9 mouse cellular contexts compared by ENCODE assay signal in the genomic region with DNA sequence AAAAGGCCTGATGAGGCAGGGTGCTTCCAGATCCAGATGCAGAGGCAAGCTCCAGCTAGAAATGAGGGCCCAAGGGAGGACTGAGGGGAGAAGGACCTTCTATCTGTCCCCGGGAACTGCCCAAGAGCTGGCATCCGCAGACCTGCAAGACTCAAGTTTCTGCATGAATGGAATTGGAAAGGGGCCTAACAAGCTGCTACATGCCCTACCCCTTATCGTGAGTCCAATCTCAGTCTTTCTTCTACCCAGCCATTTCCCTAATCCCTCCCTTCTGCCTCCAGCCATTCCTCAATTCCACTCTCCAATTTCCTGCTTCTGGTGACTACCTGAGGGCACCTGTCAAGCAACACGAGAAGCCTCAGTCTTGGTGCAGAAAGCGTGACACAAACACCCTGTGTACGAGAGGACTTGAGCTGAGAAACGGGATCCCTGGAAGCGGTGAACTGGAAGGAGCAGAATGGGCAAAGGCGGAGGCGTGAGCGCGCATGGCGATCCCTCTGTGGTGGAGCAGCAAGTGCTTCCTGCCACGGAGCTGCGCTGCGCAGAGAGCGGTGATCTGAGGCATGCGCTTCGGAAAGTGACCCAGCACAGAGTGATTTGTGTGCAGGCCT. TPM values are rescaled to one million over a fixed set of nuclear protein-coding genes. Genes with fewer than 3 reads are reported as not detected.
DNase-seq lines count a peak whose midpoint lies in the region; ATAC-seq and TF ChIP-seq lines count a peak whose summit lies in the region.
"Had no signal": no experiment of that assay in that cellular context is flagged by ENCODE, and none has a peak within 500 bp of the region (broad histone marks: within the 10 kb centered on the region; RNA-seq: fewer than 3 reads in every experiment).

No protein-coding gene starts in this region.

- no peak for TF ChIP-seq CTCF in layer of hippocampus, adult 2 months (conservative IDR thresholded peaks at IDR 0.05)

- H3K9ac ChIP-seq in hindbrain, embryonic 14.5 days: 0 out of 2 replicates have a peak overlapping the region, but pooled peaks have one; percentile 35
- H3K9ac ChIP-seq in midbrain, embryonic 15.5 days: no peak overlapping the region
- H3K9ac ChIP-seq: liver, embryonic 13.5 days had no signal

- H3K27ac ChIP-seq in layer of hippocampus, adult 2 months: peak overlapping the region; percentile 2; the same call in 1 of the 2 replicates
- H3K27ac ChIP-seq in hindbrain, embryonic 14.5 days: no peak overlapping the region
- H3K27ac ChIP-seq in midbrain, embryonic 15.5 days: no peak overlapping the region
- H3K27ac ChIP-seq: liver, embryonic 13.5 days had no signal

- ATAC-seq in hindbrain, embryonic 14.5 days (ENCODE audit: low FRiP score): no peak; the same call in 1 of the 2 replicates
- peak; percentile 56; the same call in 1 of the 2 replicates for ATAC-seq in midbrain, embryonic 15.5 days (replicated peaks)
- ATAC-seq in erythroid progenitor cell, adult 5-6 weeks (replicated peaks; ENCODE audit: low FRiP score, poor library complexity, severe bottlenecking): no peak

- H3K36me3 ChIP-seq in hindbrain, embryonic 14.5 days (replicated peaks; ENCODE audit: control insufficient read depth, insufficient read depth): no peaks in the 10 kb centered on the region
- no peaks in the 10 kb centered on the region for H3K36me3 ChIP-seq in midbrain, embryonic 15.5 days (replicated peaks)
- H3K36me3 ChIP-seq: liver, embryonic 13.5 days had no signal

- H3K27me3 ChIP-seq in hindbrain, embryonic 14.5 days (ENCODE audit: control insufficient read depth, insufficient read depth, low read length): 0 out of 2 replicates have a peak, but pooled peaks cover 5% of the 10 kb centered on the region
- H3K27me3 ChIP-seq in midbrain, embryonic 15.5 days (replicated peaks): no peaks in the 10 kb centered on the region

- peak overlapping the region; percentile 41 for H3K4me2 ChIP-seq in hindbrain, embryonic 14.5 days (replicated peaks)
- H3K4me2 ChIP-seq in midbrain, embryonic 15.5 days: peak overlapping the region; percentile 41
- H3K4me2 ChIP-seq: liver, embryonic 13.5 days had no signal

- no peaks in the 10 kb centered on the region for H3K9me3 ChIP-seq in hindbrain, embryonic 14.5 days (ENCODE audit: control insufficient read depth, low read length)
- H3K9me3 ChIP-seq in midbrain, embryonic 15.5 days: no peaks in the 10 kb centered on the region
- H3K9me3 ChIP-seq: liver, embryonic 13.5 days had no signal

- no peak for DNase-seq in layer of hippocampus, adult 2 months (ENCODE audit: low spot score in 2 of 2)
- DNase-seq in layer of hippocampus, adult 8-10 months (ENCODE audit: low spot score in 2 of 2): no peak
- peak; percentile 62 for DNase-seq in embryo, embryonic 10 days (ENCODE audit: low spot score)
- peak; percentile 40 for DNase-seq in hindbrain, embryonic 14.5 days (ENCODE audit: low spot score)
- DNase-seq in layer of hippocampus, adult 9-10 months (ENCODE audit: low spot score): no peak
- no peak for DNase-seq in layer of hippocampus, postnatal 36 days
- DNase-seq: liver, embryonic 13.5 days had no signal

- no peak overlapping the region; the same call in 1 of the 2 replicates for H3K4me3 ChIP-seq in layer of hippocampus, adult 2 months
- 0 out of 2 replicates have a peak overlapping the region, but pooled peaks have one; percentile 8 for H3K4me3 ChIP-seq in hindbrain, embryonic 14.5 days (replicated peaks; ENCODE audit: low read length)
- peak overlapping the region; percentile 18 for H3K4me3 ChIP-seq in midbrain, embryonic 15.5 days
- H3K4me3 ChIP-seq: liver, embryonic 13.5 days had no signal

- WGBS in hindbrain, embryonic 14.5 days: 14% methylated on average over 19 of the region's 19 CpGs
- 12% methylated on average over 19 of the region's 19 CpGs for WGBS in midbrain, embryonic 15.5 days

- H3K4me1 ChIP-seq in hindbrain, embryonic 14.5 days (replicated peaks; ENCODE audit: control insufficient read depth, insufficient read depth, low read length): no peaks in the 10 kb centered on the region
- H3K4me1 ChIP-seq in midbrain, embryonic 15.5 days: peaks cover 5% of the 10 kb centered on the region
- H3K4me1 ChIP-seq: liver, embryonic 13.5 days had no signal

RNA-seq across cellular contexts. Expression of a gene that starts 26.9 kb away (rescaled TPM):
- total RNA-seq in layer of hippocampus, adult 2 months (2021): 10 to 100 TPM; 73.2 to 79.5 TPM
- total RNA-seq in layer of hippocampus, adult 8-10 months (2022): 10 to 100 TPM; 64.1 to 80.3 (median 70.4) TPM
- 53.6 and 59.9 TPM in 2 replicates for polyA plus RNA-seq in hindbrain, embryonic 14.5 days (2014; fragmentation: Nextera tagmentation; extraction: Ambion mirVana)
- polyA plus RNA-seq in midbrain, embryonic 15.5 days (2015; fragmentation: Nextera tagmentation; extraction: Ambion mirVana): 44.2 and 47.1 TPM in 2 replicates
- 12.6 and 16.8 TPM in 2 replicates for total RNA-seq in erythroid progenitor cell, adult 5-6 weeks (2015; ENCODE audit: low replicate concordance)
- total RNA-seq in erythroid progenitor cell, adult 5-6 weeks (2017; ENCODE audit: low replicate concordance): 10.4 and 19.3 TPM in 2 replicates
- total RNA-seq in layer of hippocampus, postnatal 36 days (2021): 10 to 100 TPM; 75.9 to 77.2 TPM

Comparison
In these comparisons a context has a peak if more than half of its experiments do, and no peak if none do; other contexts are left out.
1. DNase-seq: peak in embryo, embryonic 10 days (single experiment) and hindbrain, embryonic 14.5 days (single experiment); none in layer of hippocampus, adult 2 months (0 of 2), layer of hippocampus, adult 8-10 months (0 of 2), layer of hippocampus, adult 9-10 months (single experiment) and layer of hippocampus, postnatal 36 days (0 of 2).